Comparison of ENCODE assay signal across 26 mouse cellular contexts in the genomic region with DNA sequence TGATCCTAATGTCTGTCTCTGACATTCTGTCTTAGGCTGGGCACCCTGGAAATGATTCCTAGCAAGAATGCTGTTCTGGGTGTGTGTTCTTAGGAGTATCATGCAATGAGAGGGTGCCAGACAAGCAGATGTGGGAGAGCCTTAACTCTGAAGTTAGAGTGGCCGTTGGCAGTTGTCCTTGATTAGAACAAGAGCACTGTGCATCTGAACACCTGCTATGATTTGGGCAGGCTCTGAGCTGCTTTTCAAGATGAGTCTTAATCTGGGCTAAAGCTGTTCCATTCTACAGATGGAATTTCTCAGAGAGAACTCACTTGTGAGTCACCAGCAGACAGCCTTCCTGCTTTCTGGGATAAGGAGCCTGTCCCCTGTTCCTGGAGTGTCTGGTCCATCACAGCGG.
"Had no signal": no experiment of that assay in that cellular context is flagged by ENCODE, and none has a peak within 500 bp of the region (broad histone marks: within the 10 kb centered on the region; RNA-seq: fewer than 3 reads in every experiment).

No protein-coding gene starts in this region.

- H3K4me2 ChIP-seq: heart, embryonic 13.5 days; heart, embryonic 15.5 days; hindbrain, embryonic 13.5 days; hindbrain, embryonic 15.5 days; kidney, embryonic 15.5 days; limb, embryonic 12.5 days; liver, embryonic 11.5 days had no signal

- H3K27me3 ChIP-seq: heart, embryonic 13.5 days; heart, embryonic 15.5 days; hindbrain, embryonic 13.5 days; hindbrain, embryonic 15.5 days; kidney, embryonic 15.5 days; limb, embryonic 12.5 days had no signal

- H3K4me3 ChIP-seq: heart, embryonic 10.5 days; heart, embryonic 13.5 days; heart, embryonic 15.5 days; hindbrain, embryonic 13.5 days; hindbrain, embryonic 15.5 days; kidney, embryonic 15.5 days; limb, embryonic 10.5 days; limb, embryonic 12.5 days had no signal

- H3K9me3 ChIP-seq: heart, embryonic 10.5 days; heart, embryonic 13.5 days; heart, embryonic 15.5 days; hindbrain, embryonic 13.5 days; hindbrain, embryonic 15.5 days; kidney, embryonic 15.5 days; limb, embryonic 10.5 days; limb, embryonic 12.5 days had no signal

- DNase-seq: forebrain, postnatal 0 days; gastrocnemius, postnatal 14 days; gastrocnemius, postnatal 36 days; heart, adult 18-20 months; heart, postnatal 10 days; heart, postnatal 36 days; kidney, adult 11 months; kidney, adult 2 months; kidney, adult 9 months; kidney, postnatal 14 days; kidney, postnatal 36 days; layer of hippocampus, adult 9-11 months; layer of hippocampus, postnatal 36 days; liver had no signal

- H3K27ac ChIP-seq: heart, embryonic 10.5 days; heart, embryonic 13.5 days; heart, embryonic 15.5 days; hindbrain, embryonic 13.5 days; hindbrain, embryonic 15.5 days; hindbrain, postnatal 0 days; kidney, embryonic 15.5 days; kidney, postnatal 0 days; limb, embryonic 10.5 days; limb, embryonic 12.5 days had no signal

- ATAC-seq: forebrain, postnatal 0 days; hindbrain, postnatal 0 days; intestine, embryonic 16.5 days had no signal

- H3K9ac ChIP-seq: forebrain, postnatal 0 days; heart, embryonic 13.5 days; heart, embryonic 15.5 days; hindbrain, embryonic 13.5 days; hindbrain, embryonic 15.5 days; kidney, embryonic 15.5 days; limb, embryonic 12.5 days had no signal

- H3K36me3 ChIP-seq: heart, embryonic 10.5 days; heart, embryonic 13.5 days; heart, embryonic 15.5 days; hindbrain, embryonic 13.5 days; hindbrain, embryonic 15.5 days; kidney, embryonic 15.5 days; limb, embryonic 10.5 days; limb, embryonic 12.5 days had no signal

- H3K4me1 ChIP-seq: heart, embryonic 10.5 days; heart, embryonic 13.5 days; heart, embryonic 15.5 days; hindbrain, embryonic 13.5 days; hindbrain, embryonic 15.5 days; kidney, embryonic 15.5 days; limb, embryonic 10.5 days; limb, embryonic 12.5 days had no signal
